Mouse (Mus musculus): ENCODE measurements around the gene Arhgdia.

DNA sequence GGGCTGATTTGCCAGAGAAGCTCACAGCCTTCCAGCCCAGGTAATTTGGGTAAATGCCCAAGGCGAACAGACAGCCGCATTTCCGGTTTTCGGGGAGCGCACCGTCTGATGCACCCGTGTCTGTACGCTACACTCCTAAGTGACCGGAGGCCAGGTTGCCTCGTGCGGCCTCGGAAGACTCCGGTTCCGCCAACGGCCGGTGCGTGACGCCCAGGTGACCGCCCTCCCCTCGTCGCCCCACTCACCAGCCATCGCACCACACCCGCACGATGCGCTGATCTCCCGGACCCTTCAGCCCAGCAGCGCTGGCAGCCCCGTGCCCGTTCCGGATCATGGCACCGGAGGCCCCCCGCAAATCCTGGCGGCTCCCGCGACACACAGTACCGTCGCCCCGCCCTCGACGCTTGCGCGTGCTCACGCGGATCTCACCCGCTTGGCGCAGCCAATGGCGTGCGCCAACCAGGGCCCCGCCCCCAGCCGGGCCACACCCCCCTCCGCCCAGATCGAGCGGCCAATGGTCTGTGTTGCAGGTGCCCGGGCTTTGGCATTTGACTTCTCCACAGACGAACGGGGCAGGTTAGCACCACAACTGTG lies 36.2 kb upstream of the Arhgdia start, which contains the start of gene Pcyt2:
- TF ChIP-seq RAD21 (IDR thresholded peaks at IDR 0.05; ENCODE audit: low read depth, low read length), result no peak
- TF ChIP-seq POLR2A (IDR thresholded peaks at IDR 0.05; ENCODE audit: low read depth, low read length), result peak; percentile 96
